Mouse (Mus musculus): ENCODE measurements around the gene Lrch3. TPM values are rescaled to one million over a fixed set of nuclear protein-coding genes. Genes with fewer than 3 reads are reported as not detected.

The Lrch3 gene
- total RNA-seq, 1 experiment from 2014 or later = 67.0 TPM

DNA sequence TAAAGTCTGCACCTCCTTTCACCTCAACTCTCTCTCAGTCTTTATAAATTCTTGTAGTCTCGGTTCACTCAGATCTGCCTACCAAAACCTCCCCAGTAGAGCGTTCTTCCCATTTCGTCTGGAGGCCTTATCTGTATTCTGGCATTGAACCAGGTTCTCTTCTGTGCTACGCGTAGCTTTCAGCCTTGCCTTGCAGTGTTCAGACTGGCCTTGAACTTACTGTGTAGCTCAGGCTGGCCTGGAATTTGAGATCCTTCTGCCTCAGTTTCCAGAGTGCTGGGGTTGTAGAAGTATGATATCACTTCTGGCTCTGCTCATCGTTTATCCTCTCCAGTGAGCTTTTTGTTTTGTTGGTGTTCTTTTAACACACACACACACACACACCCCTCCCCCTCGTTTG lies 149.4 kb downstream of the Lrch3 start:
- ATAC-seq (ENCODE audit: extremely low read depth, insufficient number of reproducible peaks, low FRiP score, poor library complexity, severe bottlenecking) = no peak

- ATAC-seq (ENCODE audit: extremely low read depth, insufficient number of reproducible peaks, low FRiP score, poor library complexity, severe bottlenecking) = no peak
Measured at GRCm38 (mm10) chr16:33064636-33065035, 150.7 kb downstream of the Lrch3 start.

Other genes with a start within 250 kb of the Lrch3 start
- 11.8 and 14.4 TPM in 2 replicates for gene Muc4, start 178.2 kb upstream of the Lrch3 start, total RNA-seq (2017)
- gene Muc20, start 116.7 kb upstream of the Lrch3 start, total RNA-seq (2017) = 0.49 and 0.93 TPM in 2 replicates
- gene Smbd1, start 103.6 kb upstream of the Lrch3 start, total RNA-seq (2017) = not detected in 2 replicates
- gene Fyttd1, start 36.6 kb upstream of the Lrch3 start, total RNA-seq (2017) = 77.2 and 90.9 TPM in 2 replicates
- gene Rubcn, start 36.3 kb upstream of the Lrch3 start, total RNA-seq (2017) = 112 and 120 TPM in 2 replicates
- 0.61 and 0.70 TPM in 2 replicates for gene Iqcg, start 142.1 kb downstream of the Lrch3 start, total RNA-seq (2017)
- 1,140 and 1,232 TPM in 2 replicates for gene Rpl35a, start 142.4 kb downstream of the Lrch3 start, total RNA-seq (2017)
- gene Lmln, start 148.4 kb downstream of the Lrch3 start, total RNA-seq (2017) = 0.70 and 1.6 TPM in 2 replicates